Mouse (Mus musculus): Measurements from ENCODE around the gene Ccr1l1. TPM values are rescaled to one million over a fixed set of nuclear protein-coding genes. Genes with fewer than 3 reads are reported as not detected.

Gene Ccr1l1
- polyA plus RNA-seq, 1 experiment from 2014 or later, result not detected

- no peak overlapping the region for H3K4me3 ChIP-seq (replicated peaks; ENCODE audit: low read length)
- no peak overlapping the region for H3K9ac ChIP-seq (replicated peaks; ENCODE audit: low read depth, low read length)
- H3K36me3 ChIP-seq (ENCODE audit: control insufficient read depth, insufficient read depth), result no peaks in the 10 kb centered on the region
- H3K9me3 ChIP-seq (ENCODE audit: control insufficient read depth, low read length), result no peaks in the 10 kb centered on the region
- peaks cover 9% of the 10 kb centered on the region; the same call in 1 of the 2 replicates for H3K4me1 ChIP-seq (replicated peaks; ENCODE audit: control insufficient read depth, insufficient read depth, low read length)
- ATAC-seq, result no peak
- 61% methylated on average over 16 of the region's 16 CpGs for WGBS
- no peak overlapping the region for H3K27ac ChIP-seq (ENCODE audit: low read length)
- H3K27me3 ChIP-seq (replicated peaks; ENCODE audit: control insufficient read depth, insufficient read depth, low read length), result no peaks in the 10 kb centered on the region
- H3K4me2 ChIP-seq (ENCODE audit: low read length), result no peak overlapping the region
Observed at GRCm38 (mm10) chr9:123927281-123927960, 50.8 kb downstream of the Ccr1l1 start.

Other genes with a start within 250 kb of the Ccr1l1 start
- 0.12 and 0.18 TPM in 2 replicates for gene Cxcr6, start 171.9 kb downstream of the Ccr1l1 start, polyA plus RNA-seq (2015; fragmentation: Nextera tagmentation; extraction: Ambion mirVana)
- 12.2 and 22.6 TPM in 2 replicates for gene Fyco1, start 126.5 kb downstream of the Ccr1l1 start, polyA plus RNA-seq (2015; fragmentation: Nextera tagmentation; extraction: Ambion mirVana)
- gene Xcr1, start 116.4 kb downstream of the Ccr1l1 start, polyA plus RNA-seq (2015; fragmentation: Nextera tagmentation; extraction: Ambion mirVana), result 0.06 and 0.10 TPM in 2 replicates
- gene Ccr1, start 9.7 kb downstream of the Ccr1l1 start, polyA plus RNA-seq (2015; fragmentation: Nextera tagmentation; extraction: Ambion mirVana), result 0.39 and 0.70 TPM in 2 replicates
- gene Ccr3, start 43.6 kb upstream of the Ccr1l1 start, polyA plus RNA-seq (2015; fragmentation: Nextera tagmentation; extraction: Ambion mirVana), result not detected in 2 replicates
- 0.16 TPM in 1 of 2 replicates, not detected in the other for gene Ccr2, start 123.5 kb upstream of the Ccr1l1 start, polyA plus RNA-seq (2015; fragmentation: Nextera tagmentation; extraction: Ambion mirVana)
- 0.92 and 1.2 TPM in 2 replicates for gene Ccr5, start 143.1 kb upstream of the Ccr1l1 start, polyA plus RNA-seq (2015; fragmentation: Nextera tagmentation; extraction: Ambion mirVana)

Data from forebrain, embryonic 16.5 days (tissue).